7 mouse cellular contexts compared by ENCODE assay signal in the genomic region with DNA sequence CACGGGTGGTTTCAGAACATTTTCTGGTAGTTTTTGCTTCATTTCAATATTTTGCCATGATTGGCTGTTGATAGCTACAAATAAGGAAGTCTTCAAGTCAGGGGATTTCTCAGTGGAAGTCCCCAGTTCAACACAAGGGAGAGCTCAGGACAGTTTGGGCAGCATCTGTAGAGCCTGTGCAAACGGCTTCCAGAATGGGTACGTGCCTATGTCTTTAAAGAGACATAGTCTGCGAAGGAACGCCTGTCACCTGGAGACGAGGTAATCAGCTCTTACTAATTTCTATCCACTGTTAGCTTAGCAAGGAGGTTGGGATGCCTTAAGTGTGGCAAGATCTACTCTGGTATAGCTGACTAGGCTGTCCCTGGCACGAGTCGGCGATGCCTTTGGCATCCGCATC. TPM values are rescaled to one million over a fixed set of nuclear protein-coding genes. Genes with fewer than 3 reads are reported as not detected.
DNase-seq lines count a peak whose midpoint lies in the region; ATAC-seq and TF ChIP-seq lines count a peak whose summit lies in the region.

A gene (plus strand): TSS at position 153 of the 400 bp plus-strand sequence.

- no peak for TF ChIP-seq EP300 in ES-Bruce4 (IDR thresholded peaks at IDR 0.05; ENCODE audit: insufficient read depth, low read depth, low read length)

- no peaks in the 10 kb centered on the region for H3K4me1 ChIP-seq in ES-Bruce4 (ENCODE audit: control insufficient read depth, insufficient read depth, low read length)
- no peaks in the 10 kb centered on the region for H3K4me1 ChIP-seq in hindbrain, embryonic 16.5 days (ENCODE audit: control insufficient read depth, insufficient read depth, low read depth, low read length)
- H3K4me1 ChIP-seq in stomach, embryonic 15.5 days = no peaks in the 10 kb centered on the region

- 87% methylated on average over 10 of the region's 10 CpGs for WGBS in hindbrain, embryonic 16.5 days
- 43% methylated on average over 10 of the region's 10 CpGs for WGBS in macrophage (ENCODE audit: missing documents)
- WGBS in stomach, embryonic 15.5 days = 83% methylated on average over 10 of the region's 10 CpGs

- TF ChIP-seq CTCF in ES-Bruce4 (IDR thresholded peaks at IDR 0.05; ENCODE audit: low read depth, low read length) = no peak

- no peak for ATAC-seq in hindbrain, embryonic 16.5 days
- ATAC-seq in stomach, embryonic 15.5 days (ENCODE audit: insufficient read depth, low FRiP score, low read depth) = no peak

- H3K27me3 ChIP-seq in ES-Bruce4 (ENCODE audit: control insufficient read depth, insufficient read depth, low read length, poor library complexity, severe bottlenecking) = no peaks in the 10 kb centered on the region
- H3K27me3 ChIP-seq in hindbrain, embryonic 16.5 days (replicated peaks; ENCODE audit: control insufficient read depth, insufficient read depth, low read length) = no peaks in the 10 kb centered on the region
- H3K27me3 ChIP-seq in stomach, embryonic 15.5 days (replicated peaks) = no peaks in the 10 kb centered on the region

- H3K27ac ChIP-seq in ES-Bruce4 (ENCODE audit: insufficient read depth, low read length) (no peak within 1 kb of the TSS), macrophage (peak within 1 kb of the TSS; percentile 52)
- H3K27ac ChIP-seq in hindbrain, embryonic 16.5 days (ENCODE audit: low read depth, low read length) = no peak within 1 kb of the TSS
- H3K27ac ChIP-seq in stomach, embryonic 15.5 days = no peak within 1 kb of the TSS

- H3K9me3 ChIP-seq in ES-Bruce4 (replicated peaks; ENCODE audit: control insufficient read depth, insufficient read depth, low read length, poor library complexity, severe bottlenecking) = no peaks in the 10 kb centered on the region
- H3K9me3 ChIP-seq in hindbrain, embryonic 16.5 days (ENCODE audit: control insufficient read depth, low read length) = no peaks in the 10 kb centered on the region
- H3K9me3 ChIP-seq in stomach, embryonic 15.5 days = no peaks in the 10 kb centered on the region

- intact Hi-C loops in gastrocnemius, postnatal 14 days (cut with DNase I; ENCODE audit: low total_unique reads) = no loop called here

- H3K4me3 ChIP-seq in ES-Bruce4 (ENCODE audit: low read depth, low read length) (no peak within 1 kb of the TSS), macrophage (ENCODE audit: inconsistent target) (peak within 1 kb of the TSS; percentile 34)
- no peak within 1 kb of the TSS for H3K4me3 ChIP-seq in hindbrain, embryonic 16.5 days (ENCODE audit: low read length)
- H3K4me3 ChIP-seq in stomach, embryonic 15.5 days (replicated peaks) = no peak within 1 kb of the TSS

- H3K79me2 ChIP-seq in macrophage (ENCODE audit: inconsistent target) = peaks cover 42% of the 10 kb centered on the region

- TF ChIP-seq POLR2A in ES-Bruce4 (IDR thresholded peaks at IDR 0.05; ENCODE audit: insufficient read depth, low read length) = no peak

- H3K4me2 ChIP-seq in hindbrain, embryonic 16.5 days (ENCODE audit: low read length) = no peak within 1 kb of the TSS
- no peak within 1 kb of the TSS for H3K4me2 ChIP-seq in stomach, embryonic 15.5 days

- DNase-seq in adrenal gland, postnatal 14 days = no peak
- no peak for DNase-seq in gastrocnemius, postnatal 14 days
- no peak for DNase-seq in embryo, embryonic 10 days (ENCODE audit: low spot score)

- no peak within 1 kb of the TSS for H3K9ac ChIP-seq in ES-Bruce4 (ENCODE audit: low read depth, poor library complexity, severe bottlenecking)
- no peak within 1 kb of the TSS for H3K9ac ChIP-seq in hindbrain, embryonic 16.5 days (ENCODE audit: low read depth, low read length)
- H3K9ac ChIP-seq in stomach, embryonic 15.5 days = no peak within 1 kb of the TSS

- H3K36me3 ChIP-seq in ES-Bruce4 (ENCODE audit: control insufficient read depth, insufficient read depth, low read length, poor library complexity, severe bottlenecking) = no peaks in the 10 kb centered on the region
- no peaks in the 10 kb centered on the region for H3K36me3 ChIP-seq in hindbrain, embryonic 16.5 days (ENCODE audit: control insufficient read depth, insufficient read depth, low read length)
- H3K36me3 ChIP-seq in macrophage (ENCODE audit: inconsistent target) = no peaks in the 10 kb centered on the region
- H3K36me3 ChIP-seq in stomach, embryonic 15.5 days = no peaks in the 10 kb centered on the region

RNA-seq across cellular contexts. Expression of the gene that starts here (rescaled TPM):
- polyA plus RNA-seq in ES-Bruce4 (2011; ENCODE audit: insufficient read depth, insufficient read length, low read depth, missing spikeins) (20.4 and 23.7 TPM in 2 replicates), macrophage (2018) (57.6 to 93.0 TPM (median 61.6 TPM) in 3 replicates)
- 40.4 and 47.9 TPM in 2 replicates for total RNA-seq in adrenal gland, postnatal 14 days (2021)
- total RNA-seq in gastrocnemius, postnatal 14 days (2021) = 10 to 100 TPM; 14.2 to 14.5 TPM
- polyA plus RNA-seq in hindbrain, embryonic 16.5 days (2015; fragmentation: Nextera tagmentation; extraction: Ambion mirVana) = 28.0 and 29.0 TPM in 2 replicates
- total RNA-seq in macrophage (2018; cell fraction: chromatin; rRNA removed) = 1,000 to 10,000 TPM in 8 of 26 experiments, 100 to 1,000 TPM in 17, 10 to 100 TPM in 1; 83.6 to 2,044 (median 390) TPM
- total RNA-seq in macrophage (2018; cell fraction: cytosol; rRNA removed) = 100 to 1,000 TPM in 10 of 26 experiments, 10 to 100 TPM in 16; 41.8 to 248 (median 88.2) TPM
- 1,000 to 10,000 TPM in 4 of 26 experiments, 100 to 1,000 TPM in 22; 138 to 1,332 (median 438) TPM for total RNA-seq in macrophage (2018; cell fraction: nucleus; rRNA removed)
- polyA plus RNA-seq in stomach, embryonic 15.5 days (2015; fragmentation: Nextera tagmentation; extraction: Ambion mirVana) = 31.6 and 35.3 TPM in 2 replicates
